Mouse (Mus musculus): ENCODE measurements around the gene Fanci. TPM values are rescaled to one million over a fixed set of nuclear protein-coding genes. Genes with fewer than 3 reads are reported as not detected.

Gene Fanci
- total and polyA plus RNA-seq, 2 experiments from 2014 or later, result 1.7 to 6.1 TPM

GRCm38 (mm10) chr7:79400296-79400695, 8.6 kb downstream of the Fanci start:
- no peak overlapping the region for H3K27ac ChIP-seq (ENCODE audit: low read depth)
- ATAC-seq (ENCODE audit: insufficient read depth, low read depth), result no peak
- no peak for DNase-seq (ENCODE audit: low spot score)
- TF ChIP-seq CTCF (IDR thresholded peaks at IDR 0.05; ENCODE audit: low read depth) (no peak), EP300 (IDR thresholded peaks at IDR 0.05; ENCODE audit: low read depth) (no peak)
- no peaks in the 10 kb centered on the region for H3K4me1 ChIP-seq (ENCODE audit: control insufficient read depth, insufficient read depth)
- no peaks in the 10 kb centered on the region for H3K9me3 ChIP-seq (replicated peaks; ENCODE audit: control insufficient read depth, low read length)
- H3K4me2 ChIP-seq (ENCODE audit: low read depth, low read length), result no peak overlapping the region
- H3K4me3 ChIP-seq (ENCODE audit: low read depth, low read length), result no peak overlapping the region
- WGBS, result 77% methylated on average over 3 of the region's 3 CpGs
- H3K27me3 ChIP-seq (ENCODE audit: control insufficient read depth, insufficient read depth, low read length), result no peaks in the 10 kb centered on the region
- 0 out of 2 replicates have a peak, but pooled peaks cover 3% of the 10 kb centered on the region for H3K36me3 ChIP-seq (replicated peaks; ENCODE audit: control insufficient read depth, insufficient read depth, low read length)
- H3K9ac ChIP-seq (replicated peaks; ENCODE audit: low read depth, low read length), result no peak overlapping the region

- no peaks in the 10 kb centered on the region for H3K9me3 ChIP-seq (replicated peaks; ENCODE audit: control insufficient read depth, low read length)
- no peak overlapping the region for H3K27ac ChIP-seq (ENCODE audit: low read depth)
- H3K27me3 ChIP-seq (ENCODE audit: control insufficient read depth, insufficient read depth, low read length), result no peaks in the 10 kb centered on the region
- H3K4me1 ChIP-seq (ENCODE audit: control insufficient read depth, insufficient read depth), result no peaks in the 10 kb centered on the region
- no peaks in the 10 kb centered on the region; the same call in 1 of the 2 replicates for H3K36me3 ChIP-seq (replicated peaks; ENCODE audit: control insufficient read depth, insufficient read depth, low read length)
- WGBS, result 87% methylated on average over 18 of the region's 18 CpGs
- H3K4me2 ChIP-seq (ENCODE audit: low read depth, low read length), result no peak overlapping the region
- DNase-seq (ENCODE audit: low spot score), result no peak
- H3K4me3 ChIP-seq (ENCODE audit: low read depth, low read length), result no peak overlapping the region
- no peak for ATAC-seq (ENCODE audit: insufficient read depth, low read depth)
- H3K9ac ChIP-seq (replicated peaks; ENCODE audit: low read depth, low read length), result no peak overlapping the region
- TF ChIP-seq EP300 (IDR thresholded peaks at IDR 0.05; ENCODE audit: low read depth) (no peak), CTCF (IDR thresholded peaks at IDR 0.05; ENCODE audit: low read depth) (no peak)
These were observed 23.0 kb downstream of the Fanci start for GRCm38 (mm10) chr7:79414449-79415375.

- 84% methylated on average over 7 of the region's 7 CpGs for WGBS
These were observed 28.2 kb downstream of the Fanci start for GRCm38 (mm10) chr7:79419950-79420349.

GRCm38 (mm10) chr7:79422876-79423275, 31.1 kb downstream of the Fanci start:
- H3K4me2 ChIP-seq (ENCODE audit: low read depth, low read length), result no peak overlapping the region
- H3K27me3 ChIP-seq (ENCODE audit: control insufficient read depth, insufficient read depth, low read length), result no peaks in the 10 kb centered on the region
- ATAC-seq (ENCODE audit: insufficient read depth, low read depth) (no peak), DNase-seq (ENCODE audit: low spot score) (no peak)
- no peaks in the 10 kb centered on the region for H3K9me3 ChIP-seq (replicated peaks; ENCODE audit: control insufficient read depth, low read length)
- WGBS, result 83% methylated on average over 10 of the region's 10 CpGs
- no peak overlapping the region for H3K9ac ChIP-seq (replicated peaks; ENCODE audit: low read depth, low read length)
- no peaks in the 10 kb centered on the region for H3K36me3 ChIP-seq (replicated peaks; ENCODE audit: control insufficient read depth, insufficient read depth, low read length)
- H3K4me3 ChIP-seq (ENCODE audit: low read depth, low read length), result no peak overlapping the region
- no peaks in the 10 kb centered on the region for H3K4me1 ChIP-seq (ENCODE audit: control insufficient read depth, insufficient read depth)
- no peak overlapping the region for H3K27ac ChIP-seq (ENCODE audit: low read depth)
- no peak for TF ChIP-seq CTCF (IDR thresholded peaks at IDR 0.05; ENCODE audit: low read depth)
- TF ChIP-seq EP300 (IDR thresholded peaks at IDR 0.05; ENCODE audit: low read depth), result no peak

More at GRCm38 (mm10) chr7:79419950-79420349, 28.2 kb downstream of the Fanci start:
- DNase-seq (ENCODE audit: low spot score) (no peak), ATAC-seq (ENCODE audit: insufficient read depth, low read depth) (no peak)
- no peaks in the 10 kb centered on the region for H3K4me1 ChIP-seq (ENCODE audit: control insufficient read depth, insufficient read depth)
- H3K27me3 ChIP-seq (ENCODE audit: control insufficient read depth, insufficient read depth, low read length), result no peaks in the 10 kb centered on the region
- no peak overlapping the region for H3K9ac ChIP-seq (replicated peaks; ENCODE audit: low read depth, low read length)
- H3K4me2 ChIP-seq (ENCODE audit: low read depth, low read length), result no peak overlapping the region
- no peaks in the 10 kb centered on the region for H3K9me3 ChIP-seq (replicated peaks; ENCODE audit: control insufficient read depth, low read length)
- no peak overlapping the region for H3K27ac ChIP-seq (ENCODE audit: low read depth)
- H3K36me3 ChIP-seq (replicated peaks; ENCODE audit: control insufficient read depth, insufficient read depth, low read length), result no peaks in the 10 kb centered on the region
- TF ChIP-seq CTCF (IDR thresholded peaks at IDR 0.05; ENCODE audit: low read depth) (no peak), EP300 (IDR thresholded peaks at IDR 0.05; ENCODE audit: low read depth) (no peak)
- H3K4me3 ChIP-seq (ENCODE audit: low read depth, low read length), result no peak overlapping the region

GRCm38 (mm10) chr7:79425804-79426203, 34.1 kb downstream of the Fanci start:
- H3K4me2 ChIP-seq (ENCODE audit: low read depth, low read length), result no peak overlapping the region
- 81% methylated on average over 10 of the region's 10 CpGs for WGBS
- H3K9me3 ChIP-seq (replicated peaks; ENCODE audit: control insufficient read depth, low read length), result no peaks in the 10 kb centered on the region
- no peak overlapping the region for H3K9ac ChIP-seq (replicated peaks; ENCODE audit: low read depth, low read length)
- DNase-seq (ENCODE audit: low spot score), result no peak
- no peak overlapping the region for H3K4me3 ChIP-seq (ENCODE audit: low read depth, low read length)
- H3K4me1 ChIP-seq (ENCODE audit: control insufficient read depth, insufficient read depth), result no peaks in the 10 kb centered on the region
- no peak overlapping the region for H3K27ac ChIP-seq (ENCODE audit: low read depth)
- no peak for ATAC-seq (ENCODE audit: insufficient read depth, low read depth)
- H3K36me3 ChIP-seq (replicated peaks; ENCODE audit: control insufficient read depth, insufficient read depth, low read length), result no peaks in the 10 kb centered on the region
- no peaks in the 10 kb centered on the region for H3K27me3 ChIP-seq (ENCODE audit: control insufficient read depth, insufficient read depth, low read length)
- TF ChIP-seq EP300 (IDR thresholded peaks at IDR 0.05; ENCODE audit: low read depth) (no peak), CTCF (IDR thresholded peaks at IDR 0.05; ENCODE audit: low read depth) (no peak)

Data from heart, postnatal 0 days (tissue).